Comparison of ENCODE assay signal across 8 mouse cellular contexts in genomic region chr12:31976544-31976943, GRCm38 (mm10). TPM values are rescaled to one million over a fixed set of nuclear protein-coding genes. Genes with fewer than 3 reads are reported as not detected.
DNase-seq lines count a peak whose midpoint lies in the region; ATAC-seq lines count a peak whose summit lies in the region.

No protein-coding gene starts in this region.

- no peak overlapping the region for H3K27ac ChIP-seq in liver, embryonic 11.5 days (ENCODE audit: low read depth, low read length)

- no peak overlapping the region for H3K4me3 ChIP-seq in liver, embryonic 11.5 days (ENCODE audit: low read depth, low read length)

- no peaks in the 10 kb centered on the region for H3K4me1 ChIP-seq in liver, embryonic 11.5 days (replicated peaks; ENCODE audit: control insufficient read depth, insufficient read depth, low read length)

- peaks cover 2% of the 10 kb centered on the region; the same call in 1 of the 2 replicates for H3K36me3 ChIP-seq in liver, embryonic 11.5 days (ENCODE audit: control insufficient read depth, insufficient read depth, low read length)

- 66% methylated on average over 7 of the region's 7 CpGs for WGBS in liver, embryonic 11.5 days

- no peak overlapping the region for H3K9ac ChIP-seq in liver, embryonic 11.5 days (ENCODE audit: low read depth, low read length)

- ATAC-seq in liver, embryonic 11.5 days (replicated peaks; ENCODE audit: low FRiP score), result no peak

- H3K4me2 ChIP-seq in liver, embryonic 11.5 days, result no peak overlapping the region

- no peaks in the 10 kb centered on the region for H3K9me3 ChIP-seq in liver, embryonic 11.5 days (ENCODE audit: control insufficient read depth, low read length)

- peak; percentile 62 to 69 for DNase-seq in cerebellum, postnatal 14 days
- no peak for DNase-seq in cerebellum, adult 11-12 months
- peak; percentile 33 for DNase-seq in liver
- DNase-seq in liver, embryonic 11.5 days (ENCODE audit: low spot score), result no peak
- peak; percentile 4 to 56 for DNase-seq in kidney, postnatal 36 days
- peak; percentile 50 for DNase-seq in retina, postnatal 1 day
- DNase-seq in MN1 (ENCODE audit: low spot score), result no peak
- DNase-seq in right cerebral cortex, postnatal 4 days, result no peak

- no peaks in the 10 kb centered on the region for H3K27me3 ChIP-seq in liver, embryonic 11.5 days (replicated peaks; ENCODE audit: control insufficient read depth, insufficient read depth, low read length)

RNA-seq across cellular contexts. Expression of gene Hbp1, which starts 26.2 kb away (rescaled TPM):
- 51.3 and 57.5 TPM in 2 replicates for polyA plus RNA-seq in liver, embryonic 11.5 days (2014; fragmentation: Nextera tagmentation; extraction: Ambion mirVana)

Comparison
In these comparisons a context has a peak if more than half of its experiments do, and no peak if none do; other contexts are left out.
1. DNase-seq: peak in cerebellum, postnatal 14 days (2 of 2), liver (single experiment), kidney, postnatal 36 days (2 of 2) and retina, postnatal 1 day (single experiment); none in cerebellum, adult 11-12 months (single experiment), liver, embryonic 11.5 days (single experiment), MN1 (single experiment) and right cerebral cortex, postnatal 4 days (single experiment).